Mouse (Mus musculus): ENCODE data around the gene Tk1. TPM values are rescaled to one million over a fixed set of nuclear protein-coding genes. Genes with fewer than 3 reads are reported as not detected.
"Not testable (repeated sequence)": the region's sequence is repeated elsewhere in the genome, so short reads cannot be mapped to it uniquely, and the experiment has no call there.

Tk1 gene
- polyA plus RNA-seq, 1 experiment from 2014 or later: 12.4 TPM

DNA sequence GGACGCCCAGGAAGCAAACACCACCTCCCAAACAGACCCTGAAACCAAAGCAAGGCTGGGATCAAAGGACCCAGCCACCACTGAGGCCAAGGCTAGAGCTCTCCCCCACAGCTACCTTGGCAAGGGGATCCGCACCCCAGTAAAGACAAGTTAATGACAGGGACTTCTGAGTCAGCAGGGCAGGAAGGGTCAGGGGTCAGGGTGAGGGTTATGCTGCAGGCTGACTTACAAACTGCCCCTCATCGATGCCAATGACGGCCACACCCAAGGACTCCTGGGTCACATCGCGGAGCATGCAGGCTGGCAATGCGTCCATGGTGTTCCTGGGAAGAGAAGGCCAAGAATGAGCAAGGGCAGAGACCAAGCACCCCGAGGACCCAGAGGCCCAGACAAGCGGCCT, 4.0 kb downstream of the Tk1 start:
- no peak overlapping the region for H3K4me2 ChIP-seq (replicated peaks; ENCODE audit: low read depth, low read length)
- no peak for ATAC-seq
- H3K9ac ChIP-seq (replicated peaks; ENCODE audit: low read depth): no peak overlapping the region
- H3K9me3 ChIP-seq (ENCODE audit: low read length): no peaks in the 10 kb centered on the region
- DNase-seq (ENCODE audit: low spot score): no peak
- peaks cover 32% of the 10 kb centered on the region for H3K4me1 ChIP-seq (ENCODE audit: insufficient read depth, low read depth, low read length)
- no peak for TF ChIP-seq CTCF (IDR thresholded peaks at IDR 0.05)
- no peak for TF ChIP-seq EP300 (IDR thresholded peaks at IDR 0.05)
- H3K4me3 ChIP-seq (ENCODE audit: low read depth, low read length): no peak overlapping the region
- H3K36me3 ChIP-seq (ENCODE audit: insufficient read depth, low read length): no peaks in the 10 kb centered on the region
- H3K27ac ChIP-seq (ENCODE audit: low read length): no peak overlapping the region
- WGBS: 95% methylated on average over 9 of the region's 9 CpGs
- no peaks in the 10 kb centered on the region for H3K27me3 ChIP-seq (replicated peaks; ENCODE audit: insufficient read depth, low read length)

DNA sequence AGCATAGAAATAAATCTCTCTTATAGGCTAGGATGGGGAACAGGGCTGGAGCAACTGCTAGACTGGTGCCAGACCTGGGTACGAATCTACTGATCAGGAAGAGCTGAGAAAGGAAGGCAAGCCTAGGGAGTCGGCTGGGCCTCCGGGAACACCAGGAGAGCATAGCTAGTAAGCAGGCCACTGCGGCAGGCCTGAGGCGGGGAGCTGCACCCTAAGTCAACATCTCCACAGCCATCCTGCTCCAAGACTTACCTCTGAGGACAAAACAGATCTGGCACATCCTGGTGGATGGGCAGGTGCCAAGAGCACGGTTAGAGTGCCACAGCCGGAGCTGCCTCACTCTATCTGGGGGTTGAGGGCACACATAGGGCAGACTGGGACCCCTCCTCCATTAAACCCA, 5.7 kb downstream of the Tk1 start:
- Histone ChIP-seq H3K27me3 (replicated peaks; ENCODE audit: insufficient read depth, low read length) (no peaks in the 10 kb centered on the region), H3K4me3 (ENCODE audit: low read depth, low read length) (no peak overlapping the region), H3K9ac (replicated peaks; ENCODE audit: low read depth) (no peak overlapping the region), H3K27ac (ENCODE audit: low read length) (no peak overlapping the region), H3K4me1 (ENCODE audit: insufficient read depth, low read depth, low read length) (peaks cover 23% of the 10 kb centered on the region; the same call in 1 of the 2 replicates), H3K9me3 (ENCODE audit: low read length) (no peaks in the 10 kb centered on the region), H3K4me2 (replicated peaks; ENCODE audit: low read depth, low read length) (no peak overlapping the region), H3K36me3 (ENCODE audit: insufficient read depth, low read length) (no peaks in the 10 kb centered on the region)
- DNase-seq (ENCODE audit: low spot score) (no peak), ATAC-seq (no peak)
- TF ChIP-seq EP300 (IDR thresholded peaks at IDR 0.05): no peak
- no peak for TF ChIP-seq CTCF (IDR thresholded peaks at IDR 0.05)
- 81% methylated on average over 7 of the region's 7 CpGs for WGBS

DNA sequence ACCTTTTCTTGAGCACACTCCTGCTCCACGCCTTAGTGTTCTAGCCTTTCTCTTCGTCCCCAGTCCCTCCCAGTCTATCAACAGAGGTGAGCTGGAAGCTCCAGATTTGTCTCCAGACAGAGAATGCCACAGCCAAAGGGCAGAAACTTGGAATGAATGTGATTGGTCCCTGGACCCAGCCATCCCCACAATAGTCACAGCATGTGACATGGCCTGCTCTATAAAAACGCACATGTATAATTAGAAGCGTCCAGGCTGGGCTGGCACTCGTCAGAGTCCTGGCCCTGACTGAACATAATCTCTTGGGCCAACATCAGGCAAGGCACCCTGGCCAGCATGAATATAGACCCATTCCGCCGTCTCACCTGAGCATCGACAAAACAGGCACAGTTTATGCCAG, 6.8 kb downstream of the Tk1 start:
- Histone ChIP-seq H3K4me3 (ENCODE audit: low read depth, low read length) (no peak overlapping the region), H3K9ac (replicated peaks; ENCODE audit: low read depth) (no peak overlapping the region), H3K4me2 (replicated peaks; ENCODE audit: low read depth, low read length) (no peak overlapping the region), H3K36me3 (ENCODE audit: insufficient read depth, low read length) (0 out of 2 replicates have a peak, but pooled peaks cover 4% of the 10 kb centered on the region), H3K9me3 (ENCODE audit: low read length) (no peaks in the 10 kb centered on the region), H3K4me1 (ENCODE audit: insufficient read depth, low read depth, low read length) (peaks cover 15% of the 10 kb centered on the region; the same call in 1 of the 2 replicates), H3K27me3 (replicated peaks; ENCODE audit: insufficient read depth, low read length) (no peaks in the 10 kb centered on the region), H3K27ac (ENCODE audit: low read length) (no peak overlapping the region)
- DNase-seq (ENCODE audit: low spot score): no peak
- 84% methylated on average over 8 of the region's 8 CpGs for WGBS
- ATAC-seq: no peak
- TF ChIP-seq EP300 (IDR thresholded peaks at IDR 0.05) (no peak), CTCF (IDR thresholded peaks at IDR 0.05) (no peak)

DNA sequence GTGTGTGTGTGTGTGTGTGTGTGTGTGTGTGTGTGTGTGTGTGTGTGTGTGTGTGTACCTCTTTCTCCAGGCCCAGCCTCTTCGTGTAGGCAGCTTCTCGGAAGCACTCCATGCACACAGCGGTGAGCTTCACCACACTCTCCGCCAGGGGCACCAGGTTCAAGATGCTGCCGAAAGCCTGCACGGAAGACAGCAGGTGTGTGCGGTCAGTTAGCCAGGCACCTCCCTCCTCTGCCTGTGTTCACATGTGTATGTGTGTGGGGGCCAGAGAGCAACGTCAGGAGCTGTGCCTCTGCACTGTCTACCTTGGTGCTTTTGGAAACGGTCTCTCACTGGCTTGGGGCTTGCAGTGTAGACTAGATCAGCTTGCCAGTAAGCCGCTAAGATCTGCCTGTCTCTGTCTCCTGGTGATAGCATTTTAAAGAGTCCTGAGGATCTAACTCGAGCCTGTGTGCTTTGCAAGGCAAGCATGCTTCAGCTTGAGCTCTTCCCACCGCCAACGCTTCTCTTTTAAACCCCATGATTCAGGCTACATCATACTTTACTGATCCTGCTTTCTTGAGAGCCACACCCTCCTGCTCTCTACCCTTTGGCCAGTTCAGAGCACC, 9.4 kb downstream of the Tk1 start:
- Histone ChIP-seq H3K36me3 (ENCODE audit: insufficient read depth, low read length) (0 out of 2 replicates have a peak, but pooled peaks cover 4% of the 10 kb centered on the region), H3K9me3 (ENCODE audit: low read length) (no peaks in the 10 kb centered on the region), H3K4me3 (ENCODE audit: low read depth, low read length) (no peak overlapping the region), H3K4me1 (ENCODE audit: insufficient read depth, low read depth, low read length) (peaks cover 5% of the 10 kb centered on the region; the same call in 1 of the 2 replicates), H3K4me2 (replicated peaks; ENCODE audit: low read depth, low read length) (no peak overlapping the region), H3K27ac (ENCODE audit: low read length) (no peak overlapping the region), H3K9ac (replicated peaks; ENCODE audit: low read depth) (no peak overlapping the region), H3K27me3 (replicated peaks; ENCODE audit: insufficient read depth, low read length) (no peaks in the 10 kb centered on the region)
- no peak for ATAC-seq
- 79% methylated on average over 11 of the region's 13 CpGs for WGBS
- DNase-seq (ENCODE audit: low spot score): no peak
- TF ChIP-seq EP300 (IDR thresholded peaks at IDR 0.05) (no peak), CTCF (IDR thresholded peaks at IDR 0.05) (0 out of 2 replicates have a peak, but pooled peaks have one; percentile 8)

DNA sequence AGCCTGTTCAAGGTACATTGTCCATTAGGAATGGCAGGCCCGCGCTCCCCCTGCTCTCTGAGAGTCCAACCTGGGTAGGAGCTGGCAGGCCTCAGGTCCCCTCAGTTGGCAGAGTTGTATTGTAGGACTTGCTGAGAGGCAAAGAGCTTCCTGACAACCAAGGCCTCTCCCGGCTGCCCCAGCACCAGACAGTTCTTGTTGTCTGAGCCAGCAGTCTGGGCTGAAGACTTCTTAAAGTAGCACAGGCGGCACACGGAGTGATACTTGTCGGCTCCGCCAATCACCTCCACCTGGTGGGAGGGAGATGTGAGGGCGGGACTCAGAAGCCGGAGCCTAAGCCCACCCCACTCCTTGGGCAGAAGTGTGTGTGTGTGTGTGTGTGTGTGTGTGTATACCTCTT, 10.0 kb downstream of the Tk1 start:
- H3K4me3 ChIP-seq (ENCODE audit: low read depth, low read length); H3K9me3 ChIP-seq (ENCODE audit: low read length); H3K4me2 ChIP-seq (replicated peaks; ENCODE audit: low read depth, low read length); H3K27ac ChIP-seq (ENCODE audit: low read length); H3K9ac ChIP-seq (replicated peaks; ENCODE audit: low read depth); H3K4me1 ChIP-seq (ENCODE audit: insufficient read depth, low read depth, low read length); H3K36me3 ChIP-seq (ENCODE audit: insufficient read depth, low read length); H3K27me3 ChIP-seq (replicated peaks; ENCODE audit: insufficient read depth, low read length); DNase-seq (ENCODE audit: low spot score): not testable (repeated sequence)
- WGBS: 60% methylated on average over 9 of the region's 9 CpGs
- ATAC-seq: peak; percentile 79

DNA sequence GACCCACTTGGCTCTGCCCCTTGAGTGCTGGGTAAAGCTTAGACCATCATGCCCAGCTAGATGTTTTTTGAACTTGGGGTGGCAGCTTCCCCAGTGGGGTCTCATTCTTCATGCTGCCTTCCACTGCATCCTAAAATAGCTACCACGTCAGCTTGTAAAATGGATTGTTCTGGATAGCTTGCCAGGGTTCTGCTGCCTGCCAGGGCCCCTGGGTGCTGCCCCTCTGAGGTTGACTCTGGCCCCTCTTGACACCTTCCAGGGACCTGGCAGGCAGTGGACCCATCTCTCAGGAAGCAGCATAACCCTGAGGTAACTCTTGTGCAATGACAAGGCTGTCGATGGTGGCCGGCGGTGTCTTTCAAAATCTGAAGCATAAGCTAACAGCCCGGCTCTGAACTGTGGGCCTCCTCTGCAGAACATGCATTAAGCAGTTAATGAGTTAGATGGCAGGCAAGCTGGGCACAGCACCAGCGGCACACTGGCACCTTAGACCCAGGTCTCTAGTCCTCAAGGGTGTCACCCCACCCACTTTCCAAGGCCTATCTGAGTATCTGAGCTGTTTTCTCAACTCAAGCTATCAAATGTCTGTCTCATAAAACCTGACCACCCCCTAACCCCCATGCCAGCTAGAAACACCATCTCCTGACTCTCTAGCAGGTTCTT, 11.1 kb downstream of the Tk1 start:
- 77% methylated on average over 6 of the region's 6 CpGs for WGBS
- no peak for DNase-seq (ENCODE audit: low spot score)
- no peaks in the 10 kb centered on the region for H3K9me3 ChIP-seq (ENCODE audit: low read length)
- no peak overlapping the region for H3K4me2 ChIP-seq (replicated peaks; ENCODE audit: low read depth, low read length)
- no peak for ATAC-seq
- H3K4me1 ChIP-seq (ENCODE audit: insufficient read depth, low read depth, low read length): peaks cover 13% of the 10 kb centered on the region; the same call in 1 of the 2 replicates
- H3K27me3 ChIP-seq (replicated peaks; ENCODE audit: insufficient read depth, low read length): no peaks in the 10 kb centered on the region
- H3K27ac ChIP-seq (ENCODE audit: low read length): no peak overlapping the region
- no peak overlapping the region for H3K9ac ChIP-seq (replicated peaks; ENCODE audit: low read depth)
- no peak for TF ChIP-seq EP300 (IDR thresholded peaks at IDR 0.05)
- TF ChIP-seq CTCF (IDR thresholded peaks at IDR 0.05): no peak
- H3K4me3 ChIP-seq (ENCODE audit: low read depth, low read length): no peak overlapping the region
- H3K36me3 ChIP-seq (ENCODE audit: insufficient read depth, low read length): 0 out of 2 replicates have a peak, but pooled peaks cover 4% of the 10 kb centered on the region

Measured in lung, postnatal 0 days (tissue).